ENCODE assay signal across 22 mouse cellular contexts in genomic region chr10:81474461-81474860, GRCm38 (mm10). TPM values are rescaled to one million over a fixed set of nuclear protein-coding genes. Genes with fewer than 3 reads are reported as not detected.
DNase-seq lines count a peak whose midpoint lies in the region; ATAC-seq and TF ChIP-seq lines count a peak whose summit lies in the region.
"Had no signal": no experiment of that assay in that cellular context is flagged by ENCODE, and none has a peak within 500 bp of the region (broad histone marks: within the 10 kb centered on the region; RNA-seq: fewer than 3 reads in every experiment).

No protein-coding gene starts in this region.

- 88% methylated on average over 10 of the region's 10 CpGs for WGBS in midbrain, embryonic 10.5 days
- 83% methylated on average over 10 of the region's 10 CpGs for WGBS in midbrain, embryonic 16.5 days
- WGBS in forebrain, postnatal 0 days, result 89% methylated on average over 10 of the region's 10 CpGs
- 76% methylated on average over 10 of the region's 10 CpGs for WGBS in olfactory bulb, adult 2 months

- TF ChIP-seq POLR2A in cortical plate, adult 2 months (IDR thresholded peaks at IDR 0.05; ENCODE audit: extremely low read depth, insufficient read depth, low read length), result no peak
- no peak for TF ChIP-seq POLR2A in olfactory bulb, adult 2 months (IDR thresholded peaks at IDR 0.05; ENCODE audit: insufficient read depth, low read depth, low read length)

- no peak for TF ChIP-seq CTCF in cortical plate, adult 2 months (IDR thresholded peaks at IDR 0.05; ENCODE audit: extremely low read depth, insufficient read depth, low read length)
- TF ChIP-seq CTCF in forebrain, postnatal 0 days (IDR thresholded peaks at IDR 0.05; ENCODE audit: low read depth), result no peak
- no peak for TF ChIP-seq CTCF in olfactory bulb, adult 2 months (IDR thresholded peaks at IDR 0.05; ENCODE audit: insufficient read depth, low read depth, low read length)

- H3K27me3 ChIP-seq in midbrain, embryonic 10.5 days (ENCODE audit: low read depth, poor library complexity, severe bottlenecking), result peaks cover 92% of the 10 kb centered on the region
- no peaks in the 10 kb centered on the region for H3K27me3 ChIP-seq in midbrain, embryonic 16.5 days (ENCODE audit: control insufficient read depth, insufficient read depth, low read depth, low read length)
- H3K27me3 ChIP-seq in forebrain, postnatal 0 days (ENCODE audit: insufficient read depth, low read length), result no peaks in the 10 kb centered on the region

- H3K27ac ChIP-seq in midbrain, embryonic 10.5 days (replicated peaks), result peak overlapping the region; percentile 87; the same call in 1 of the 2 replicates
- no peak overlapping the region for H3K27ac ChIP-seq in midbrain, embryonic 16.5 days (ENCODE audit: low read length)
- peak overlapping the region; percentile 51; the same call in 1 of the 2 replicates for H3K27ac ChIP-seq in cortical plate, adult 2 months (ENCODE audit: insufficient read depth, low read length)
- H3K27ac ChIP-seq in forebrain, postnatal 0 days (ENCODE audit: low read depth, low read length), result peak overlapping the region; percentile 93; the same call in 1 of the 2 replicates
- peak overlapping the region; percentile 98; the same call in 1 of the 2 replicates for H3K27ac ChIP-seq in olfactory bulb, adult 2 months (ENCODE audit: insufficient read depth, low read depth, low read length)
- H3K27ac ChIP-seq: liver, embryonic 14.5 days; lung, embryonic 15.5 days; macrophage had no signal

- no peak for ATAC-seq in midbrain, embryonic 16.5 days
- ATAC-seq in forebrain, postnatal 0 days, result no peak
- ATAC-seq: Patski had no signal

- DNase-seq in midbrain, embryonic 10.5 days (ENCODE audit: low spot score), result no peak
- no peak for DNase-seq in forebrain, postnatal 0 days
- no peak for DNase-seq in right cerebral cortex, postnatal 10 days (ENCODE audit: low spot score in 2 of 2)
- DNase-seq in urinary bladder, postnatal 10 days (ENCODE audit: low spot score), result no peak
- DNase-seq: adrenal gland, postnatal 14 days; cerebellum, postnatal 10 days; embryo, embryonic 11 days; gastrocnemius, postnatal 36 days; heart, postnatal 10 days; right cerebral cortex, postnatal 14 days; thymus, adult 2 months had no signal

- H3K36me3 ChIP-seq in midbrain, embryonic 10.5 days, result no peaks in the 10 kb centered on the region
- H3K36me3 ChIP-seq in midbrain, embryonic 16.5 days (ENCODE audit: control insufficient read depth, insufficient read depth, low read length), result peaks cover 9% of the 10 kb centered on the region
- H3K36me3 ChIP-seq in forebrain, postnatal 0 days (ENCODE audit: insufficient read depth), result no peaks in the 10 kb centered on the region; the same call in 1 of the 2 replicates
- H3K36me3 ChIP-seq: hindbrain, embryonic 12.5 days; lung, embryonic 15.5 days had no signal

- H3K9ac ChIP-seq in midbrain, embryonic 16.5 days (ENCODE audit: low read depth, low read length), result no peak overlapping the region
- no peak overlapping the region for H3K9ac ChIP-seq in forebrain, postnatal 0 days
- H3K9ac ChIP-seq: hindbrain, embryonic 12.5 days; liver, embryonic 14.5 days; lung, embryonic 15.5 days; neural tube, embryonic 13.5 days had no signal

- no peak overlapping the region for H3K4me3 ChIP-seq in midbrain, embryonic 10.5 days
- no peak overlapping the region for H3K4me3 ChIP-seq in midbrain, embryonic 16.5 days (ENCODE audit: low read depth, low read length)
- H3K4me3 ChIP-seq in cortical plate, adult 2 months (ENCODE audit: insufficient read depth, low read length), result no peak overlapping the region
- H3K4me3 ChIP-seq in forebrain, postnatal 0 days (ENCODE audit: low read depth, low read length), result no peak overlapping the region
- H3K4me3 ChIP-seq in olfactory bulb, adult 2 months (ENCODE audit: insufficient read depth, low read depth, low read length), result no peak overlapping the region
- H3K4me3 ChIP-seq: lung, embryonic 15.5 days had no signal

- H3K4me1 ChIP-seq in midbrain, embryonic 10.5 days, result peaks cover 44% of the 10 kb centered on the region
- H3K4me1 ChIP-seq in midbrain, embryonic 16.5 days (ENCODE audit: control insufficient read depth, insufficient read depth, low read length), result peaks cover 55% of the 10 kb centered on the region
- H3K4me1 ChIP-seq in cortical plate, adult 2 months (ENCODE audit: control insufficient read depth, insufficient read depth, low read length), result peaks cover 20% of the 10 kb centered on the region
- H3K4me1 ChIP-seq in forebrain, postnatal 0 days (ENCODE audit: insufficient read depth), result peaks cover 12% of the 10 kb centered on the region
- H3K4me1 ChIP-seq in olfactory bulb, adult 2 months (ENCODE audit: control insufficient read depth, insufficient read depth, low read length), result peaks cover 74% of the 10 kb centered on the region
- H3K4me1 ChIP-seq: lung, embryonic 15.5 days had no signal

- no peaks in the 10 kb centered on the region for H3K9me3 ChIP-seq in midbrain, embryonic 10.5 days (replicated peaks)
- no peaks in the 10 kb centered on the region for H3K9me3 ChIP-seq in midbrain, embryonic 16.5 days (replicated peaks; ENCODE audit: control insufficient read depth, low read length, poor library complexity, severe bottlenecking)
- H3K9me3 ChIP-seq in forebrain, postnatal 0 days (ENCODE audit: low read length), result no peaks in the 10 kb centered on the region
- H3K9me3 ChIP-seq: hindbrain, embryonic 12.5 days; lung, embryonic 15.5 days; neural tube, embryonic 13.5 days had no signal

- H3K4me2 ChIP-seq in midbrain, embryonic 16.5 days (ENCODE audit: low read length), result no peak overlapping the region
- no peak overlapping the region for H3K4me2 ChIP-seq in forebrain, postnatal 0 days (ENCODE audit: low read depth)
- H3K4me2 ChIP-seq: heart, embryonic 11.5 days; lung, embryonic 15.5 days had no signal

RNA-seq across cellular contexts. Expression of gene Celf5, which starts 8.0 kb away (rescaled TPM):
- 5.0 and 10.8 TPM in 2 replicates for polyA plus RNA-seq in midbrain, embryonic 10.5 days (2016; fragmentation: Nextera tagmentation; extraction: Ambion mirVana)
- 88.3 and 103 TPM in 2 replicates for polyA plus RNA-seq in midbrain, embryonic 16.5 days (2015; fragmentation: Nextera tagmentation; extraction: Ambion mirVana)
- polyA plus RNA-seq in cortical plate, adult 2 months (2012; rRNA removed), result 307 and 309 TPM in 2 replicates
- 122 and 166 TPM in 2 replicates for total RNA-seq in forebrain, postnatal 0 days (2014; rRNA removed)
- polyA plus RNA-seq in forebrain, postnatal 0 days (2015; fragmentation: Nextera tagmentation; extraction: Ambion mirVana), result 59.9 and 71.3 TPM in 2 replicates
- not detected in 2 replicates for polyA plus RNA-seq in olfactory bulb, adult 2 months (2012; ENCODE audit: insufficient read depth, insufficient read length, low replicate concordance, missing spikeins)
- total RNA-seq: gastrocnemius, postnatal 36 days; monocyte, adult 5-6 weeks had no signal

RNA-seq across cellular contexts. Expression of gene Nfic, which starts 19.0 kb away (rescaled TPM):
- polyA plus RNA-seq in midbrain, embryonic 10.5 days (2016; fragmentation: Nextera tagmentation; extraction: Ambion mirVana), result 8.7 and 11.7 TPM in 2 replicates
- polyA plus RNA-seq in midbrain, embryonic 16.5 days (2015; fragmentation: Nextera tagmentation; extraction: Ambion mirVana), result 15.4 and 17.2 TPM in 2 replicates
- 52.2 and 54.5 TPM in 2 replicates for polyA plus RNA-seq in cortical plate, adult 2 months (2012; rRNA removed)
- total RNA-seq in forebrain, postnatal 0 days (2014; rRNA removed), result 9.0 and 14.5 TPM in 2 replicates
- polyA plus RNA-seq in forebrain, postnatal 0 days (2015; fragmentation: Nextera tagmentation; extraction: Ambion mirVana), result 14.8 and 23.1 TPM in 2 replicates
- not detected in 2 replicates for polyA plus RNA-seq in olfactory bulb, adult 2 months (2012; ENCODE audit: insufficient read depth, insufficient read length, low replicate concordance, missing spikeins)

RNA-seq across cellular contexts. Expression of gene Ncln, which starts 21.7 kb away (rescaled TPM):
- 84.5 and 87.5 TPM in 2 replicates for polyA plus RNA-seq in midbrain, embryonic 10.5 days (2016; fragmentation: Nextera tagmentation; extraction: Ambion mirVana)
- 61.1 and 61.3 TPM in 2 replicates for polyA plus RNA-seq in midbrain, embryonic 16.5 days (2015; fragmentation: Nextera tagmentation; extraction: Ambion mirVana)
- 124 and 129 TPM in 2 replicates for polyA plus RNA-seq in cortical plate, adult 2 months (2012; rRNA removed)
- 83.3 and 105 TPM in 2 replicates for total RNA-seq in forebrain, postnatal 0 days (2014; rRNA removed)
- 57.1 and 65.0 TPM in 2 replicates for polyA plus RNA-seq in forebrain, postnatal 0 days (2015; fragmentation: Nextera tagmentation; extraction: Ambion mirVana)
- polyA plus RNA-seq in olfactory bulb, adult 2 months (2012; ENCODE audit: insufficient read depth, insufficient read length, low replicate concordance, missing spikeins), result 181 TPM in 1 of 2 replicates, not detected in the other

RNA-seq across cellular contexts. Expression of gene S1pr4, which starts 25.5 kb away (rescaled TPM):
- polyA plus RNA-seq in midbrain, embryonic 10.5 days (2016; fragmentation: Nextera tagmentation; extraction: Ambion mirVana), result 0.37 and 0.89 TPM in 2 replicates
- 0.44 and 0.58 TPM in 2 replicates for polyA plus RNA-seq in midbrain, embryonic 16.5 days (2015; fragmentation: Nextera tagmentation; extraction: Ambion mirVana)
- 0.87 and 1.1 TPM in 2 replicates for polyA plus RNA-seq in cortical plate, adult 2 months (2012; rRNA removed)
- 0.38 TPM in 1 of 2 replicates, not detected in the other for total RNA-seq in forebrain, postnatal 0 days (2014; rRNA removed)
- 0.31 and 0.39 TPM in 2 replicates for polyA plus RNA-seq in forebrain, postnatal 0 days (2015; fragmentation: Nextera tagmentation; extraction: Ambion mirVana)
- not detected in 2 replicates for polyA plus RNA-seq in olfactory bulb, adult 2 months (2012; ENCODE audit: insufficient read depth, insufficient read length, low replicate concordance, missing spikeins)

RNA-seq across cellular contexts. Expression of gene Gna15, which starts 49.6 kb away (rescaled TPM):
- 0.53 and 0.85 TPM in 2 replicates for polyA plus RNA-seq in midbrain, embryonic 10.5 days (2016; fragmentation: Nextera tagmentation; extraction: Ambion mirVana)
- 0.80 and 0.87 TPM in 2 replicates for polyA plus RNA-seq in midbrain, embryonic 16.5 days (2015; fragmentation: Nextera tagmentation; extraction: Ambion mirVana)
- polyA plus RNA-seq in cortical plate, adult 2 months (2012; rRNA removed), result 3.4 and 3.9 TPM in 2 replicates
- total RNA-seq in forebrain, postnatal 0 days (2014; rRNA removed), result 1.3 and 1.5 TPM in 2 replicates
- 1.3 and 1.6 TPM in 2 replicates for polyA plus RNA-seq in forebrain, postnatal 0 days (2015; fragmentation: Nextera tagmentation; extraction: Ambion mirVana)
- not detected in 2 replicates for polyA plus RNA-seq in olfactory bulb, adult 2 months (2012; ENCODE audit: insufficient read depth, insufficient read length, low replicate concordance, missing spikeins)
- polyA plus RNA-seq: Patski had no signal
